Mouse (Mus musculus): ENCODE results near the gene Kiss1. TPM values are rescaled to one million over a fixed set of nuclear protein-coding genes. Genes with fewer than 3 reads are reported as not detected.

Gene Kiss1
- total and polyA plus RNA-seq, 3 experiments = not detected

DNA sequence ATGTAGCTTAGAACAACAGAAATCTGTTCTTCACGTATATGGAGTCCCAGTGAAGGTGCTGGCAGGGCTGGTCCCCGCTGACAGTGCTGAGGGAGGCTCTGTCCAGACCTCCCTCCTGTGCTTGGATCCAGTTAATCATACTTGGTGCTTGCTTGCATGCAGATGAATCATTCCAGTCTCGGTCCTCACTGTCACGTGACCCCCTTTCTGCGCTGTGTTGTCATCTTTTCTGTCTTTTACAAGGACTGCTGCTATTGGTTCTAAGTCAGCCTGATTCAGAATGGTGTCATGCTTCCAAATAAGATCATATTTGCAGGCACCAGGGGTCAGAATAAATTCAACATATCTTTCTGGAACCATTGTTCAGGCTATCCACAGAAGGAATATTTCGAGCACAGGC, 29.8 kb upstream of the Kiss1 start:
- dilution Hi-C loops (cut with MboI; ENCODE audit: extremely low pct_ligation_motif_present, extremely low pct_unique_long_range_greater_than_20kb, low sequenced_read_pairs) (no loop called here), in situ Hi-C loops (cut with MboI; ENCODE audit: low pct_ligation_motif_present, low pct_unique_long_range_greater_than_20kb, low sequenced_read_pairs) (no loop called here)

DNA sequence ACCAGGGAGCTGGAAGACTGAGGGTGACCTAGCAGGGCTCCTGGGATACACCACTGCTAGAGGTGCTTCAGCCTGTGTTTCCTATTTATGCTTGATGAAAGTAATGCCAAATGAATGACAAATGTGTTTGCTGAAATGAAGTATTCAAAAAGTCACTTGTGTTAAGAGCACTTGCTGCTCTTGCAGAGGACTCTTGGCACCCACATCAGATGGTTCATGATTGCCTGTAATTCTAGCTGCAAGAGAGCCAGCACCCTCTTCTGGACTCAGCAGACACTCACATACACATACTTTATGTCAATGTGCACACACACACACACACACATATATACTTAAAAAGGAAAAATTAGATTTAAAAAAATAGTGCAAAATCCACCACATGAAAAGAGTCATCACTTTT, 29.1 kb upstream of the Kiss1 start:
- Histone ChIP-seq H3K9me3 (replicated peaks; ENCODE audit: low read length) (no peaks in the 10 kb centered on the region), H3K27me3 (replicated peaks) (peaks cover 88% of the 10 kb centered on the region), H3K4me2 (ENCODE audit: insufficient read depth, low read depth, poor library complexity, severe bottlenecking) (no peak overlapping the region), H3K79me2 (replicated peaks; ENCODE audit: control insufficient read depth, extremely low read depth, insufficient read depth, poor library complexity, severe bottlenecking) (no peaks in the 10 kb centered on the region), H3K36me3 (replicated peaks in 1 of 2; ENCODE audit: control insufficient read depth in 1 of 2, insufficient read depth in 1 of 2, low read length in 1 of 2) (no peaks in the 10 kb centered on the region), H3K4me1 (ENCODE audit: control insufficient read depth in 1 of 2, insufficient read depth in 2 of 2) (peaks cover 0 to 6% of the 10 kb centered on the region in 2 experiments; a peak in 2 of 4 replicates), H3K4me3 (replicated peaks in 1 of 3; ENCODE audit: low read depth in 2 of 3, low read length in 2 of 3, poor library complexity in 1 of 3) (no peak overlapping the region), H3K9ac (ENCODE audit: insufficient read depth, low read depth) (no peak overlapping the region), H3K27ac (ENCODE audit: insufficient read depth, low read depth) (no peak overlapping the region)
- in situ Hi-C loops (cut with MboI; ENCODE audit: low pct_ligation_motif_present, low pct_unique_long_range_greater_than_20kb, low sequenced_read_pairs) (no loop called here), dilution Hi-C loops (cut with MboI; ENCODE audit: extremely low pct_ligation_motif_present, extremely low pct_unique_long_range_greater_than_20kb, low sequenced_read_pairs) (no loop called here)
- TF ChIP-seq CTCF (conservative IDR thresholded peaks at IDR 0.05 in 1 of 2, IDR thresholded peaks at IDR 0.05 in 1 of 2; ENCODE audit: low read depth in 2 of 2, low read length in 2 of 2) (peak in 1 of 2 experiments; percentile 11; a peak in 2 of 4 replicates), KAT2A (IDR thresholded peaks at IDR 0.05; ENCODE audit: insufficient replicate concordance, low read length) (no peak), POLR2AphosphoS2 (IDR thresholded peaks at IDR 0.05; ENCODE audit: low read depth, low read length) (no peak)
- DNase-seq (ENCODE audit: extremely low read depth) = no peak

More for the DNA sequence above, 29.8 kb upstream of the Kiss1 start:
- no peak for DNase-seq (ENCODE audit: extremely low read depth)
- Histone ChIP-seq H3K4me2 (ENCODE audit: insufficient read depth, low read depth, poor library complexity, severe bottlenecking) (no peak overlapping the region), H3K9me3 (replicated peaks; ENCODE audit: low read length) (no peaks in the 10 kb centered on the region), H3K4me3 (replicated peaks in 1 of 3; ENCODE audit: low read depth in 2 of 3, low read length in 2 of 3, poor library complexity in 1 of 3) (no peak overlapping the region), H3K4me1 (ENCODE audit: control insufficient read depth in 1 of 2, insufficient read depth in 2 of 2) (peaks cover 0 to 6% of the 10 kb centered on the region in 2 experiments; a peak in 2 of 4 replicates), H3K27me3 (replicated peaks) (peaks cover 88% of the 10 kb centered on the region), H3K9ac (ENCODE audit: insufficient read depth, low read depth) (no peak overlapping the region), H3K36me3 (replicated peaks in 1 of 2; ENCODE audit: control insufficient read depth in 1 of 2, insufficient read depth in 1 of 2, low read length in 1 of 2) (no peaks in the 10 kb centered on the region), H3K79me2 (replicated peaks; ENCODE audit: control insufficient read depth, extremely low read depth, insufficient read depth, poor library complexity, severe bottlenecking) (no peaks in the 10 kb centered on the region), H3K27ac (ENCODE audit: insufficient read depth, low read depth) (no peak overlapping the region)
- TF ChIP-seq USF2 (conservative IDR thresholded peaks at IDR 0.05; ENCODE audit: low read depth, low read length) = peak; percentile 23
- 0 out of 2 replicates have a peak, but pooled peaks have one; percentile 26 for TF ChIP-seq BHLHE40 (IDR thresholded peaks at IDR 0.05; ENCODE audit: low read depth, low read length)
- TF ChIP-seq MAFK (IDR thresholded peaks at IDR 0.05; ENCODE audit: insufficient replicate concordance, low read length) = no peak
- no peak for TF ChIP-seq CHD2 (IDR thresholded peaks at IDR 0.05; ENCODE audit: low read length)
- TF ChIP-seq ELF1 (IDR thresholded peaks at IDR 0.05; ENCODE audit: low read depth, low read length) = no peak
- TF ChIP-seq USF1 (IDR thresholded peaks at IDR 0.05; ENCODE audit: low read depth, low read length) = peak; percentile 30
- no peak for TF ChIP-seq TCF12 (IDR thresholded peaks at IDR 0.05; ENCODE audit: low read depth, low read length)

DNA sequence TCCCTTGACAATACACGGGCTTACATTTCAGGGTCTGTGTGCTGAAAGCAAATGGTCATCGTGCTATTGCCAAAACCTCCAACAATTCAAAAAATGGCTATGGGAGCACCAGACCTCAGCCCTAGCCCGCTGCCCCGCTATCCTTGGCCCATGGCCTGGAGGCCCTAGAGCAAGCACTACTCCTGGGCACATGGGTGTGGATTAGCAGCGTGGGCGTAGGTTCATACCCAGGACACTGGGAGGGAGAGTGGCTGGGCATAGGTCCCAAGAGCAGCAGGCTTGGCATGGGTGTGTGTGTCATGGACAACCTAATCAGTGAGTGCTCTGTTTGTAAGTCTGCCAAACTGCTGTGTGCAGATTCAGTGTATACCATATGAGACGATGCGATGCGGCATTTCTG, 25.3 kb upstream of the Kiss1 start:
- in situ Hi-C loops (cut with MboI; ENCODE audit: low pct_ligation_motif_present, low pct_unique_long_range_greater_than_20kb, low sequenced_read_pairs) (no loop called here), dilution Hi-C loops (cut with MboI; ENCODE audit: extremely low pct_ligation_motif_present, extremely low pct_unique_long_range_greater_than_20kb, low sequenced_read_pairs) (no loop called here)
- H3K9ac ChIP-seq (ENCODE audit: insufficient read depth, low read depth) = no peak overlapping the region
- H3K79me2 ChIP-seq (replicated peaks; ENCODE audit: control insufficient read depth, extremely low read depth, insufficient read depth, poor library complexity, severe bottlenecking) = no peaks in the 10 kb centered on the region
- no peaks in the 10 kb centered on the region for H3K36me3 ChIP-seq (replicated peaks in 1 of 2; ENCODE audit: control insufficient read depth in 1 of 2, insufficient read depth in 1 of 2, low read length in 1 of 2)
- no peak for TF ChIP-seq EP300 (IDR thresholded peaks at IDR 0.05; ENCODE audit: low read length)
- no peak for TF ChIP-seq POLR2A (IDR thresholded peaks at IDR 0.05; ENCODE audit: low read depth, low read length)
- no peak for TF ChIP-seq MXI1 (IDR thresholded peaks at IDR 0.05; ENCODE audit: low read depth, low read length)
- TF ChIP-seq KAT2A (IDR thresholded peaks at IDR 0.05; ENCODE audit: insufficient replicate concordance, low read length) = no peak
- no peak for DNase-seq (ENCODE audit: extremely low read depth)
- H3K27me3 ChIP-seq (replicated peaks) = peaks cover 96% of the 10 kb centered on the region
- peaks cover 0 to 6% of the 10 kb centered on the region in 2 experiments; a peak in 2 of 4 replicates for H3K4me1 ChIP-seq (ENCODE audit: control insufficient read depth in 1 of 2, insufficient read depth in 2 of 2)
- no peak overlapping the region for H3K27ac ChIP-seq (ENCODE audit: insufficient read depth, low read depth)
- no peak overlapping the region for H3K4me3 ChIP-seq (replicated peaks in 1 of 3; ENCODE audit: low read depth in 2 of 3, low read length in 2 of 3, poor library complexity in 1 of 3)
- no peaks in the 10 kb centered on the region for H3K9me3 ChIP-seq (replicated peaks; ENCODE audit: low read length)
- no peak overlapping the region for H3K4me2 ChIP-seq (ENCODE audit: insufficient read depth, low read depth, poor library complexity, severe bottlenecking)

Measured in CH12.LX (cell line).